Mouse (Mus musculus): ENCODE measurements around the gene Cdc26. TPM values are rescaled to one million over a fixed set of nuclear protein-coding genes. Genes with fewer than 3 reads are reported as not detected.

Gene Cdc26
- polyA plus RNA-seq, 1 experiment: 31.7 TPM

DNA sequence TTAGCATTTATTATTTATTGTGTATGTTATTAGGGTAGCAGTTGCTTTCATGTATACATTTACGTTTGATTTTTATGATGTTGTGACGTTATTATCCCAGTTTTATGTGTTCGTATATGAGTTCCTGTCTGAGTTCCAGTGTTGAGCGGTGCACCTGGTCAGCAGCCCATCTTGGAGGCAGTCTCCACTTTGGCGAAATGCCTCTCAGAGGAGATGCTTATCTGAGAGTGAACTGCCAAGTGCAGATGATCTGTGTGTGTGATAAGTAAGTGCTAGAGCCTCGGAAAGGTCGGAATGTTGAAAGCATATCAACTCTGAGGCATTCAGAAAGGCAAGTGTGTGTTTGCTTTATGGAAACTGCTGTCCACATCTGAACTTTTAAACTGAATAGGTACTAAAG lies 34.8 kb downstream of the Cdc26 start:
- peak; percentile 43 for DNase-seq
- no peak overlapping the region for H3K4me3 ChIP-seq (ENCODE audit: insufficient read depth, low read depth, low read length)
- no peak for TF ChIP-seq CTCF (conservative IDR thresholded peaks at IDR 0.05; ENCODE audit: insufficient read depth, insufficient read length, low read depth, low read length)
- no peak for TF ChIP-seq POLR2A (IDR thresholded peaks at IDR 0.05; ENCODE audit: low read depth, low read length)
- no peaks in the 10 kb centered on the region for H3K36me3 ChIP-seq (ENCODE audit: control insufficient read depth, insufficient read depth, low read length)
- H3K27me3 ChIP-seq (replicated peaks; ENCODE audit: control insufficient read depth, insufficient read depth, low read length): no peaks in the 10 kb centered on the region
- H3K4me1 ChIP-seq (ENCODE audit: control insufficient read depth, insufficient read depth, low read length): peaks cover 22% of the 10 kb centered on the region
- no peak overlapping the region for H3K27ac ChIP-seq (ENCODE audit: insufficient read depth, low read depth, low read length)
- WGBS: 54% methylated on average over 7 of the region's 7 CpGs

DNA sequence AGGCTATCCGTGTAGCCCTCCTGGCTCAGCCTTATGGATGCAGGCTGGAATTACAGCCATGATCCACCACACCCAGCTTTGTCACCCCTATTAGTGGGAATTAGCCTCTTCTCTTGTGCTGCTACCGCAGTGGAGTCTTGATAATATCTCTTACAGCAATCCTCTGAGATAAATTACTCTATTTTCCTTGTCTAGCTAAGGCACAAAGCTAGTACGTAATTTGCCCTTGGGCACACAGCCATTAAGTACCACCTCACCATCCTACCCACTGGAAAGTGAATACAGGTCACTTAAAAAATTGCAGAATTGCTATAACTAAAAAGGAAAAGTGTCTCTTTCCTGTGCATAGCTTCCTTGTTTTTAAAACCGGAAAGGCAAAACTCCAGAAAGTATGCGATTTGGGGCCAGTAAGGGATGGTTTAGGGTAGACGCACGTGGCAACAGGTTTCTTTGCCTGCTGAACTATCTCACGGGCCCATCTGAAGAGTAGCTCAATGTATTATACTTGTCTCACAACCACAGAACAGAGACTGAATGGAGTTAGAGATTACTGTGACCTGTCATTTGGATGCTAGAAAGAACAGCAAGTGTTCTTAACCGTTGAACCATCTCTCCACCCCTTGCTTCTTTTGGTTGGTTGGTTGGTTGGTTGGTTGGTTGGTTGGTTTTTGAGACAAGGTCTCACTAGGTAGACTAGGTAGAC lies 35.5 kb downstream of the Cdc26 start:
- Histone ChIP-seq H3K4me1 (ENCODE audit: control insufficient read depth, insufficient read depth, low read length) (peaks cover 23% of the 10 kb centered on the region), H3K27me3 (replicated peaks; ENCODE audit: control insufficient read depth, insufficient read depth, low read length) (no peaks in the 10 kb centered on the region), H3K4me3 (ENCODE audit: insufficient read depth, low read depth, low read length) (no peak overlapping the region), H3K27ac (ENCODE audit: insufficient read depth, low read depth, low read length) (peak overlapping the region; percentile 29; the same call in 1 of the 2 replicates), H3K36me3 (ENCODE audit: control insufficient read depth, insufficient read depth, low read length) (no peaks in the 10 kb centered on the region)
- 73% methylated on average over 9 of the region's 9 CpGs for WGBS
- no peak for DNase-seq
- TF ChIP-seq POLR2A (IDR thresholded peaks at IDR 0.05; ENCODE audit: low read depth, low read length) (no peak), CTCF (conservative IDR thresholded peaks at IDR 0.05; ENCODE audit: insufficient read depth, insufficient read length, low read depth, low read length) (no peak)

DNA sequence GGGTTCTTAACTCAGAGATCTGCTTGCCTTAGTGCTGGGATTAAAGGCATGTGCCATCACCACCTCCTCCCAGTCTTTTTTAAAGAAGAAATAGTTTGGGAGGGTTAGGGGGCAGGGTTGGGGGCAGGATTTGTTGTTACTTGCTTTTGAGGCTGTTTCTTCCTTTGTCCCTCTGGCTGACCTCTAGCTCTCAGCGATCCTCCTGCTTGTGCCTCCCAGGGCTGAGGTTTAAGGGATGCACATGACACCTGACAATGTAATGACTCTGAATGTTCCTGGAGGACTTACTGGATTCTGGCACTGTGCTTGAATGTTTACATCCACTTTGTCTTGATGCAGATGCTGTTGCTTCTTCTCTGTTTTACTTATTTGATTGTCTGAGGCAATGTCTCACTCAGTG lies 36.0 kb downstream of the Cdc26 start:
- WGBS: 39% methylated on average over 1 of the region's 1 CpGs
- H3K4me1 ChIP-seq (ENCODE audit: control insufficient read depth, insufficient read depth, low read length): peaks cover 27% of the 10 kb centered on the region
- DNase-seq: no peak
- no peak overlapping the region for H3K4me3 ChIP-seq (ENCODE audit: insufficient read depth, low read depth, low read length)
- no peak for TF ChIP-seq CTCF (conservative IDR thresholded peaks at IDR 0.05; ENCODE audit: insufficient read depth, insufficient read length, low read depth, low read length)
- TF ChIP-seq POLR2A (IDR thresholded peaks at IDR 0.05; ENCODE audit: low read depth, low read length): no peak
- no peak overlapping the region for H3K27ac ChIP-seq (ENCODE audit: insufficient read depth, low read depth, low read length)
- no peaks in the 10 kb centered on the region for H3K27me3 ChIP-seq (replicated peaks; ENCODE audit: control insufficient read depth, insufficient read depth, low read length)
- no peaks in the 10 kb centered on the region for H3K36me3 ChIP-seq (ENCODE audit: control insufficient read depth, insufficient read depth, low read length)

DNA sequence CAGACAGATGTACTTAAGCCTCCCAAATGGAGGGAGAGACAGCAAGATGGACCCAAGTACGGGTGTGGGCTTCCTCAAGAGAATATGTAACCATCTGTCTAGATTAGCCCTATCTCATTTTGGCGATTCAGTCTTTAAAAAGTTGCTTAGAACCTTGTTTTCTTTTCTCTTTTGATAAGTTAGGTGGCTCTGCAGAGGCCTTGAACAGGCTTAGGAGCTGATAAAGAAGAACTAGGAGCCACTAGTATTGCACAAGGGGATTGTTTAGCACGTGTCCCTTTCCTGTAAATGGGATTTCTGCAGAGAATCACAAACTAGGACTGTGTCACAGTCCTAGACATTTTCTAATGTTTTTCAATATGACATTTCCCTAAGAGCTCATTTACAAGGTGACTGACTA lies 39.4 kb downstream of the Cdc26 start:
- H3K4me3 ChIP-seq (ENCODE audit: insufficient read depth, low read depth, low read length): no peak overlapping the region
- no peak for DNase-seq
- H3K27ac ChIP-seq (ENCODE audit: insufficient read depth, low read depth, low read length): no peak overlapping the region
- H3K27me3 ChIP-seq (replicated peaks; ENCODE audit: control insufficient read depth, insufficient read depth, low read length): no peaks in the 10 kb centered on the region
- TF ChIP-seq POLR2A (IDR thresholded peaks at IDR 0.05; ENCODE audit: low read depth, low read length) (no peak), CTCF (conservative IDR thresholded peaks at IDR 0.05; ENCODE audit: insufficient read depth, insufficient read length, low read depth, low read length) (no peak)
- H3K36me3 ChIP-seq (ENCODE audit: control insufficient read depth, insufficient read depth, low read length): no peaks in the 10 kb centered on the region; the same call in 1 of the 2 replicates
- 77% methylated on average over 3 of the region's 3 CpGs for WGBS
- H3K4me1 ChIP-seq (ENCODE audit: control insufficient read depth, insufficient read depth, low read length): peaks cover 33% of the 10 kb centered on the region

DNA sequence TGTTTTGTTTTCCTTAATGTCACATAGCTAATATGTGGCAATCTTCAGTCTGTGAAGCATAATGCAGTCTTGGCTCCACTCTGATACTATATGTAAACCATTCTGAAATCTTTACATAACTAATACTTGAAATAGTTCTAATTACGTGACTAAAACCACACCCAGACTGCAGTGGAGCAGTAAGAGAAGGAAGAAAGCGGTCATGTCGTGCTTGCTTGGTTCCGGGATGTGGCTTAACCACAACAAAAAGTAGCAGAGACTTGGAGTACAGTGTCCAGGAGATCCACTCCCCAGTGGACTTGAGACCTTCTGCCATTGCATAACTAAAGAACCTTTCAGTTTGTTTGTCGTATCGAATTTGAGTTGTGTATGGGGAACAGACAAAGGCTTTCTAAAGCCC lies 40.9 kb downstream of the Cdc26 start:
- H3K4me3 ChIP-seq (ENCODE audit: insufficient read depth, low read depth, low read length): no peak overlapping the region
- DNase-seq: peak; percentile 71
- 57% methylated on average over 6 of the region's 6 CpGs for WGBS

DNA sequence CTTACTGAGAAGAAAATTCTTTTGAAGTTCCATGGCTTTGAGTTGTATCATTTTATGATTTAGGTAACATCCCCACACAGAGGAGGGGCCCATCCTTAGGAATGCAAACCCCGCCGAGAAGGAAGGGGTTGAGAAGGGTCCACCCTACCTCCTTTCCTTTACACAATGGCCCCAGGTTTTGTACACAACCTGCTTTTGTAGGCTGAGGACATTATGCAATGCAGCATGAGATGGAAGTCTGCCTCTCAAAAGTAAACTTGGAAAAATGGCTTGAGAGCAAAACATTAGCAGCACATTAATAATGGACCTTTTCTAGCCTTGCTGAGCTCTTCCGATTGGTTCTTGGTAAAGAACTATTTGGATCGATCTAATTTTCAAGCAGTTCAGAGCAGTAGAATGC lies 42.2 kb downstream of the Cdc26 start:
- Histone ChIP-seq H3K36me3 (ENCODE audit: control insufficient read depth, insufficient read depth, low read length) (no peaks in the 10 kb centered on the region; the same call in 1 of the 2 replicates), H3K27ac (ENCODE audit: insufficient read depth, low read depth, low read length) (no peak overlapping the region; the same call in 1 of the 2 replicates), H3K27me3 (replicated peaks; ENCODE audit: control insufficient read depth, insufficient read depth, low read length) (no peaks in the 10 kb centered on the region), H3K4me1 (ENCODE audit: control insufficient read depth, insufficient read depth, low read length) (peaks cover 21% of the 10 kb centered on the region), H3K4me3 (ENCODE audit: insufficient read depth, low read depth, low read length) (no peak overlapping the region)
- TF ChIP-seq CTCF (conservative IDR thresholded peaks at IDR 0.05; ENCODE audit: insufficient read depth, insufficient read length, low read depth, low read length) (no peak), POLR2A (IDR thresholded peaks at IDR 0.05; ENCODE audit: low read depth, low read length) (no peak)
- WGBS: 63% methylated on average over 4 of the region's 4 CpGs
- DNase-seq: no peak

More for the DNA sequence above, 40.9 kb downstream of the Cdc26 start:
- H3K27ac ChIP-seq (ENCODE audit: insufficient read depth, low read depth, low read length): peak overlapping the region; percentile 50; the same call in 1 of the 2 replicates
- no peaks in the 10 kb centered on the region for H3K27me3 ChIP-seq (replicated peaks; ENCODE audit: control insufficient read depth, insufficient read depth, low read length)
- H3K36me3 ChIP-seq (ENCODE audit: control insufficient read depth, insufficient read depth, low read length): no peaks in the 10 kb centered on the region; the same call in 1 of the 2 replicates
- TF ChIP-seq CTCF (conservative IDR thresholded peaks at IDR 0.05; ENCODE audit: insufficient read depth, insufficient read length, low read depth, low read length) (no peak), POLR2A (IDR thresholded peaks at IDR 0.05; ENCODE audit: low read depth, low read length) (no peak)
- peaks cover 25% of the 10 kb centered on the region for H3K4me1 ChIP-seq (ENCODE audit: control insufficient read depth, insufficient read depth, low read length)

DNA sequence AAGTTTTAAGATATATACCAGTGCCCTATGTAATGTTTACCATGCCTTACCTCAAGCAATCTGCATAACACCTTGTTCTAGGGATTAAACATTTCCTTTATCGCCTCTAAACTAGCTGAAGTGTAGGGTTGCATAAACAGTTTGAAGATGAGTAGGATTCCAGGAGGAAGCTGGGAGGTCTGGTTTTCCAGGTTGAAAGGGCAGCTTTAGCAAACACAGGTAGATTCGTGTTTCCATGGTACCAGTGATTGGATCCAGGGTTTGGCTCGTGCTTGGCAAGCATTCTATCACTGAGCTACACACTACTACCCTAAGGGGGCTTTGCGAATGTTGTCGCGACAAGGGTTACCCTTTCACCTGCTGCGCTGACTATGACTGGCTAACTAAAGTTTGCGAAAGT lies 44.1 kb downstream of the Cdc26 start:
- no peak overlapping the region for H3K4me3 ChIP-seq (ENCODE audit: insufficient read depth, low read depth, low read length)
- no peak overlapping the region for H3K27ac ChIP-seq (ENCODE audit: insufficient read depth, low read depth, low read length)
- DNase-seq: no peak
- H3K4me1 ChIP-seq (ENCODE audit: control insufficient read depth, insufficient read depth, low read length): peaks cover 23% of the 10 kb centered on the region
- WGBS: 71% methylated on average over 8 of the region's 8 CpGs
- no peaks in the 10 kb centered on the region for H3K27me3 ChIP-seq (replicated peaks; ENCODE audit: control insufficient read depth, insufficient read depth, low read length)
- no peaks in the 10 kb centered on the region; the same call in 1 of the 2 replicates for H3K36me3 ChIP-seq (ENCODE audit: control insufficient read depth, insufficient read depth, low read length)
- TF ChIP-seq CTCF (conservative IDR thresholded peaks at IDR 0.05; ENCODE audit: insufficient read depth, insufficient read length, low read depth, low read length) (no peak), POLR2A (IDR thresholded peaks at IDR 0.05; ENCODE audit: low read depth, low read length) (no peak)

Measured in kidney, adult 2 months (tissue).